Mouse (Mus musculus): ENCODE results near the gene Fbxl16.
A peak's percentile ranks its signal among the peaks of the same experiment; 100 is the strongest.

Gene Fbxl16

GRCm38 (mm10) chr17:25828712-25829557, 20.1 kb downstream of the Fbxl16 start, which contains the start of gene Jmjd8:
Gene Jmjd8 (plus strand): TSS chr17:25828867.
- DNase-seq (ENCODE audit: low spot score), result peak; percentile 64

- no peak for DNase-seq (ENCODE audit: low spot score)
Measured at GRCm38 (mm10) chr17:25829558-25830017, 20.7 kb downstream of the Fbxl16 start.

- no peak for DNase-seq (ENCODE audit: low spot score)
Measured at GRCm38 (mm10) chr17:25830200-25830753, 21.4 kb downstream of the Fbxl16 start.

GRCm38 (mm10) chr17:25830806-25831431, 22.0 kb downstream of the Fbxl16 start:
- no peak for DNase-seq (ENCODE audit: low spot score)

GRCm38 (mm10) chr17:25831451-25832281, 22.8 kb downstream of the Fbxl16 start:
- DNase-seq (ENCODE audit: low spot score), result no peak

- peak; percentile 99 for DNase-seq (ENCODE audit: low spot score)
Measured at GRCm38 (mm10) chr17:25832436-25833290, 23.8 kb downstream of the Fbxl16 start.

- DNase-seq (ENCODE audit: low spot score), result peak; percentile 82
Measured at GRCm38 (mm10) chr17:25833291-25833663, 24.4 kb downstream of the Fbxl16 start, which contains the start of gene Stub1. Gene Stub1 (minus strand): TSS chr17:25833404.

- no peak for DNase-seq (ENCODE audit: low spot score)
Measured at GRCm38 (mm10) chr17:25833961-25834594, 25.2 kb downstream of the Fbxl16 start.

GRCm38 (mm10) chr17:25834595-25835222, 25.8 kb downstream of the Fbxl16 start:
- DNase-seq (ENCODE audit: low spot score), result no peak

- no peak for DNase-seq (ENCODE audit: low spot score)
Measured at GRCm38 (mm10) chr17:25835301-25835700, 26.4 kb downstream of the Fbxl16 start.

GRCm38 (mm10) chr17:25835816-25836215, 26.9 kb downstream of the Fbxl16 start:
- DNase-seq (ENCODE audit: low spot score), result no peak

- DNase-seq (ENCODE audit: low spot score), result no peak
Measured at GRCm38 (mm10) chr17:25836397-25837075, 27.7 kb downstream of the Fbxl16 start.

GRCm38 (mm10) chr17:25837076-25837410, 28.2 kb downstream of the Fbxl16 start, which contains the start of gene Rhbdl1:
Gene Rhbdl1 (minus strand): TSS chr17:25837295.
- DNase-seq (ENCODE audit: low spot score), result peak; percentile 61

- DNase-seq (ENCODE audit: low spot score), result no peak
Measured at GRCm38 (mm10) chr17:25837533-25837932, 28.6 kb downstream of the Fbxl16 start.

- no peak for DNase-seq (ENCODE audit: low spot score)
Measured at GRCm38 (mm10) chr17:25838904-25839303, 30.0 kb downstream of the Fbxl16 start.

- DNase-seq (ENCODE audit: low spot score), result no peak
Measured at GRCm38 (mm10) chr17:25839455-25840235, 30.8 kb downstream of the Fbxl16 start.

GRCm38 (mm10) chr17:25840519-25840918, 31.6 kb downstream of the Fbxl16 start:
- no peak for DNase-seq (ENCODE audit: low spot score)

GRCm38 (mm10) chr17:25841117-25841880, 32.4 kb downstream of the Fbxl16 start, which contains the start of gene Gm20683:
Gene Gm20683 (minus strand): TSS chr17:25841763.
- no peak for DNase-seq (ENCODE audit: low spot score)

Data from urinary bladder, postnatal 25 days (tissue).